Mouse (Mus musculus): Measurements from ENCODE around the gene Mlph. TPM values are rescaled to one million over a fixed set of nuclear protein-coding genes. Genes with fewer than 3 reads are reported as not detected.
A peak's percentile ranks its signal among the peaks of the same experiment; 100 is the strongest.

Mlph gene
- total RNA-seq, 2 experiments from 2014 or later: 1.1 to 1.5 TPM

DNA sequence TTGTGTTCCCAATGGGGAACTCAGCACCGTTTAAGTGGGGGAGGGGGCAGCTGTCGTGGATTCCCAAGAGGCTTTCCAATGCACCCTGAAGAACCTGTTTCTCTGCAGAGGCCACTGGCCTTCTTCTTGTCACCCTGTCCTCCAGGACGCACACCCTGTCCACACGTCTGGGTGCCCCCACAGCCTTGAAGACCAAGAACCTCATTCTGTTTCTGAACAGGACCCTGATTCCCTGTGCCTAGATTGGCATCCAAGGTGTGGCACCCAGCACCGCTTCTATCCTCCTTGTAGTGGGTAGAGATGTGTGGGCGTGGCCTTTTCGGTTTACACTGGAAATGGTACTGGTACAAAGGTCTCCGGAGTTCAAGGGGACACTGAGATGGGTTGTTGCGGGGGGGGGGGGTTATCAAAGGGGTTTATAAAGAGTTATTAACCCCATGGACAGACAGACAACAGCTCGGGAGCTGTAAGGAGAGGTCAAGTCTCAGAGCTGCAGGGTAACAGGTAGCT lies 55.1 kb downstream of the Mlph start:
- no peak for DNase-seq

DNA sequence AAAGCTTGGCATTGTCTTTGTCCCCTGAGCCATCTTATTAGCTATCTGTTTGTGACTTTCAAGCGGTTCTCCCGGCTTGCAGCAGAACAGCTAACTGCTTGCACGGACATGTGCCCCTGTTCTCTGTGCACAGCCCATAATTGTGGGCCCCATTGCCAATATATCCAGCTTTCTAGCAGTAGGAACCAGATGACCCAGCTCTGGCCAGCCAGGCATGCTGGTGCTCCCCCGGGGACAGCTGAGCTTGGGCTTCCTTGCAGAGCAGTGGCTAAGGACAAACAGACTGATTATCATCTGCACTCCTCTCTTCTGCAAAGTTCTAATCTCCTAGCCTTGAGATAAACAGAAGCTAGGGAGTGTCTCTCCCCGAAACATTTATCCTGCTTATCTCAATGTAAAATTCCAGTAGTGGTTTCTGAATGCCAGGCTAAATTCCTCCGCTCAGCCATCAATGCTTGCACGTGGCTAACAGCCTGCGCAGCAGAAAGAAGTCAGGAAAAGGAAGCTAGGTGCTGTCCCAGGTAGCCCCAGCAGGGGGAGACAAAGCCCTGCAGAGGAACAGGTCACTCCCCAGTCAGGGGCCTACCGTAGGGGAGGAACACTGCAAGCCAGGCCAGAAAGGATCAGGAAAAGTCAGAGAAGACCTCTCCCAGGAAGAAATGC lies 58.2 kb downstream of the Mlph start:
- DNase-seq: peak; percentile 91 to 99

DNA sequence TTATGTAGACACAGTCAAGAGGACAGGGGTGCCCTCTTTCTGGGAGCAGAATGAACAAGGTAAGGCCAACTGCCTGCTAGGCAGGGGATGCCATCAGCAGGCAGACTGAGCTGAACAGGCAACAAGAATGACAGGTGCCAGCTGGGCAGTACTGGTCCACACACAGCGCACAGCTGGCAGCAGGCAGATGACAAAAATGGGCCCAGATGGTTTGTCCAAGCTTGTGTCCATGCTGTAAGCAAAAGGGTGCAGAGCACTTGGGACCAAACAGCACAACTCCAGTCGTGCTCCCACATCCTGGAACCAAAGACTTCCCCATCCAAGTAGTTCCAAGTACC lies 58.7 kb downstream of the Mlph start:
- DNase-seq: no peak

DNA sequence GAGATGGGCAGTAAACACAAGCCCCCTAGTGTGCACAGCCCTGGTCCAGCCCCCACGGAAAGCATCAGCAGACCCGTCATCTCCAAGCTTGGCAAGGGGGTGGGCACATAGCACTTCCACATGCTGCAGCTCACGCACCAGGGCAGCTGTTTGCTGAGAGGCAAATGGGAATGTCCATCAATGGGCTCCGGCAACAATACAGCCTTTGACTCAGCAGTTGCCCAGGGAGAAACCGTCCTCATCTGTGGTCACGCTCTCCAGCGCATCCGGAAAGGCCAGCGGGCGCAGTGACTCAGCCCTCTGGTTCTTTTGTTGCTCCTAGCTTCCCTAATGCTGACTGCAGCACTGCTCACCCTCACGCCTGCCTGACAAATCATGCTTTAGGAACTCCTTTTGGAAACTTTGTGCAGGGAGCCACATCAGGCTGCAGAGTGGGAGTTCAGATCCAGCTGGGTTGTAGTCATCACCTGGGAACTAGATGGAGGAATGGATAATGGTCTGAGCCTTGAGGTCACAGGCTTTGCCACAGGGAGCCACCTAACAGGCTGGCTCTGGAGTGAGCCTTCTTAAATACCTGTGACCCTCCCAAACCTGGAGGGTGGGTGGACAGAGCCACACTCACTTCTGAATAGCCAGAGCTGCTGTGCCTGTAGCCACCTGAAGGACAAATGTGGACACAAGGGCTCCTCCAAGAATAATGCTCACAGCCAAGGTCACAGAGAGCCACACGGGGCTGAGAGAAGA lies 60.2 kb downstream of the Mlph start:
- DNase-seq: peak; percentile 48 to 80

GRCm38 (mm10) chr1:90975960-90976359 lies 61.1 kb downstream of the Mlph start:
- no peak for DNase-seq

GRCm38 (mm10) chr1:90980638-90981330 lies 65.9 kb downstream of the Mlph start:
- DNase-seq: peak in 1 of 2 experiments; percentile 64

DNA sequence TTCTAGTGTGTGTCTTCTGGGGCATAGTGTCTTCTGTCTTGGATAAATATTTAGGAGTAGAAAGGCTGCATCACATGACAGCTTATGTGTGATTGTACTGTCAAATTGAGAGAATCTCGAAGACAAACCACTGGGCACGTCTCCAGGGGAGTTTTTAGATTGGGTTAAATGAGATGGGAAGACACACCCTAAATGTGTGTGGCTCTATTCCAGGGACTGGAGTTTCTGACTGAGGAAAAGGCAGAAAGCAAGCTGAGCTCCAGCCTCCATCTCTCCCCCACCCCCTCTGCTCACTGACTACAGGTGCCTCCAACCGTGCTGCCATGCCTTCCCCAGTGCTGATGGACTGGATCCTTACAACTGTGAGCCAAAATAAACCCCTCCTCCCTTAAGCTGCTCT lies 66.5 kb downstream of the Mlph start:
- peak in 1 of 2 experiments; percentile 42 for DNase-seq

DNA sequence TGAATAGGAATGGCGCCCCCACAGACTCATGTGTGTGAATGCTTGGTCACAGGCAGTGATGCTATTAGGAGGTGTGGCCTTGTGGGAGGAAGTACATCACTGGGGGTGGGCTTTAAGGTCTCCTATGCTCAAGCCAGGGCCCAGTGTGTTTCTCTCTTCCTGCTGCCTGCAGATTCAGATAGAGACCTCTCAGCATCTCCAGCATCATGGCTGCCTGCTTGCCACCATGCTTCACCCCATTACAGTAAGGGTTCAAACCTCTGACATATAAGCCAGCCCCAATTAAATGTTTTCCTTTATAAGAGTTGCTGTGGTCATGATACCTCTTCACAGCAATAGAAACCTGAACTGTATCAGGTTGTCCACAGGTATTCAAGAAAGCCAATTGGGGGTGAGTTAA lies 81.0 kb downstream of the Mlph start:
- DNase-seq: no peak

DNA sequence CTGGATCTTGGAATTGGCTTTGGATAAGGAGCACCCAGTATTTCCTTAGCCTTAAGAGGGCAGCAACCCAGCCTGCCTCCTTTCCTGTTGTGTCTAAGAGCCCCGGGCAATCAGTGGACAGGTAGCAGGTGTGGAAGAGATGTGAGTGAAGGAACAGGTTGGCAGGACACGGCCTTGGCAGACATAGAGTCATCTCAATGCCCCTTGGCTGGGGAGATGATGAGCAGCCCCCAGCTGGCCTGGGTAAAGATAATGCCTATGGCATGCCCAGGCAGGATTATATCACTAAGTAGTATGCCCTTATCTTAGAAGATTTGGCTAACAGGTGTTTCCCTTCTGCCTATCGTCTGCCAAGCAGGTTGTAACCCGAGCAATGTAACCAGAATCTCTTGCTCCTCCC lies 82.3 kb downstream of the Mlph start:
- DNase-seq: no peak

- DNase-seq: no peak
Measured at GRCm38 (mm10) chr1:90997641-90998040, 82.8 kb downstream of the Mlph start.

GRCm38 (mm10) chr1:90998268-90998890 lies 83.5 kb downstream of the Mlph start, which contains the start of gene Lrrfip1:
TSS of gene Lrrfip1 (plus strand) at chr1:90998737.
- peak; percentile 73 to 76 for DNase-seq

DNA sequence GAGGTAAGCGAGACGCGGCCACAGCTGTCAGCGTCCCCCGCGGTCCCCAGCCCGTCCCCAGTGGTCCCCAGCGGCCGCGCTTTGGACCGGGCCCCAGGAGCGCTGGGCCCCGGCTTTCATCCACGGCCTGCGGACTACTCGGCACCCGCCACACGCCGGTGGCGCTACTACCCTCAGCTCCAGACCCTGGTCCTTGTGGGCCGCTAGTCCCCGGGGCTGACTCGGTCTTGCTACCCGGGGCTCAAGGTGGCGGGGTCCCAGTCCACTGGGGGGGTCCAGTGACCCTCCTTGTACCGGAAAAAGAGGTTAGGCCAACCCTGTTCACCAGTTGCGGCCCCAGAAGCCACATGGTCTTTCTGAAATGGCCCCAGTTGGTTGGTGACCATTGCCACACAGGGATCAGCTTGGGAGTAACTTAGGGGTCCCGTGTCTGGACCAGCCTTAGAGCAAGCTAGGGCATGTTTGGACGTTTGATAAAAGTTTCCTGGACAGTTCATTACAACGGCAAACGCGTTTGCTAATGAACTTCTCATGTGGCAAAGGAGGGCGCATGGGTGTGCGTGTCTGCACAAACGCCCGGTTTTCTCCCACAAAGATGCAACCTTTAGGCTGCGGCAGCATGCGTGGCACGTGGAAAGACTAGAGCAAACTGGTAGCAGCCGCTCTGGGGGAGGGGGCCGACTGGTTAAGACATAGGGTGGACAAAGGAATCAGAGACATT lies 84.2 kb downstream of the Mlph start:
- peak in 1 of 2 experiments; percentile 54 for DNase-seq

DNA sequence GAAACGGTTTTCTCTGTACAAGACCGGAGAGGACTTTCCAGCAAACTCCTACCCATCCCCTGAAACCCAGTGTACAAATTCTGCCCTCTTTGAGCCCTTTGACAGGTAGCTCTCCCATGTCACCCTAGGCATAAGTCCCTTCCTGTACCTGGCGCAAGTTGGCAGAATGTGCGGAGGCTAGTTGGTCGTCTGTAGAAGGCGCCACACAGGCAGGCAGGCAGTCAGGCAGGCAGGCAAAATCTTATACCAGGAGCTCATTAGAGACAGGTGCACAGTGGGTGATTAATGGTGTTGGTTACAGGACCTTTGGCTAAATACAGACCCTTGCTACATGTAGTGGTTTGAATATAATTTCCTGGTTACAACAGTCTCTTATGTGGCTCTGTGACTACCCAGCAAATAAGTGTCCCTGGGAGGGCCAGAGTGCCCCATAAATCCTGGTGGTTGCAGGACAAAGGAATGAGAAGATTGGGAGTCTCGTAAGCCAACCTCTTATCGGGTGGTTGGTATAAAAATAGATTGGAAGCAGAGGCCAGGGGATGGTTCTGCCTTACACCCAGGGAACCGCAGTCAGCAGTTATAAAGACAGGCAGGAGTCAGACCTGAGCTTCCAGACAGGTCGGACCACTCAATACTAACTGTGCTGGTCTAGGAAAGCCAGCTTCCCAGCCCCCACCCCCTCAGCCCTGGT lies 85.2 kb downstream of the Mlph start:
- DNase-seq: peak; percentile 45 to 53

Other genes with a start within 250 kb of the Mlph start
- gene Col6a3, start 71.1 kb upstream of the Mlph start, total RNA-seq (2021): 10 to 100 TPM; 20.8 to 25.6 TPM
- not detected for gene Prlh, start 38.0 kb downstream of the Mlph start, total RNA-seq (2021)
- gene Rab17, start 54.6 kb downstream of the Mlph start, total RNA-seq (2021): 1 to 10 TPM; 2.4 to 2.9 TPM
- gene Lrrfip1, start 83.7 kb downstream of the Mlph start, total RNA-seq (2021): 10 to 100 TPM; 62.9 to 67.0 TPM
- not detected for gene Rbm44, start 230.0 kb downstream of the Mlph start, total RNA-seq (2021)

Data from heart, adult 18-20 months (tissue).